Mouse (Mus musculus): ENCODE data around the gene Phyh. TPM values are rescaled to one million over a fixed set of nuclear protein-coding genes. Genes with fewer than 3 reads are reported as not detected.

The Phyh gene
- total RNA-seq, 2 experiments from 2014 or later, result 39.0 to 58.0 TPM

DNA sequence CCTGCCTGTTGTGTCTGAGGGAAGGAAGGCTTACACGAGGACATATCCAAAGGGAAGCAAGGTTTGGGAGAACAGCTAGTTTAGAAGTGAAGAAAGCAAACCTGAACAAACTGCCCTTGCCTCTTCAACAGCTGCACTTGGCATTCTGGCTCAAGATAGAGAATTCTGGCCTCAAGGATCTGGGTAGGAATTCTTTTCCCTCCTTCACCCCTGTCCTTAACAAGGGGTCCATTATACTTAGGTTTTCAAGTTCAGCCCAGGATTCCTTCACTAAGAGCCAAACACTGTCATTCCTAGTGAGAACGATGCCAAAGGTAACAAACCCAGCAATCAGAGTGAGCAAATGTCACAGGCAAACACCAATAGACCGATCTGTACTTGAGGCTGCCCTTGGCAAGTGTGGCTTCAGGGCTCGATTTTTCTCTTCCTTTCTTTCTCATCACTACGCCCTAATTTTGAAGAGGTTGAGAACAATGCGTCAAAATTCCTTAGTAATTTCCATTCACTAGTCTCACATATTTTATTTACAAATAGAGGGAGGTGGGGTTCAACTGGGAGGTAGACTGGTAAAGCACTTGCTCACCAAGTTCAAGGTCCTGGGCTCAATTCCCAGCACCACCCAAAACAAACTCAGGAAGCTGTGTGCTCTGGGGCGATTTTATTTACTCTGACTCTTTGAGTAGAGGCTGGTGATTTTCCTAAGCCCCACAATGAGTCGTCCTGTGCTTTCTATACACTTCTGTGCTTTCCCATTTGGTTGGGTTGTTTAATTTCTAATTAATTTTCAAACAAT lies 68.8 kb downstream of the Phyh start:
- ATAC-seq (replicated peaks; ENCODE audit: poor library complexity, severe bottlenecking), result no peak

Other genes with a start within 250 kb of the Phyh start
- not detected in 2 replicates for gene Bend7, start 201.2 kb upstream of the Phyh start, total RNA-seq (2014; fragmentation: Nextera tagmentation)
- gene Bend7, start 201.2 kb upstream of the Phyh start, total RNA-seq (2017), result not detected in 2 replicates
- gene Sephs1, start 37.5 kb upstream of the Phyh start, total RNA-seq (2014; fragmentation: Nextera tagmentation), result 37.5 and 40.6 TPM in 2 replicates
- gene Sephs1, start 37.5 kb upstream of the Phyh start, total RNA-seq (2017), result 40.8 and 51.7 TPM in 2 replicates
- not detected in 2 replicates for gene Ucma, start 57.1 kb downstream of the Phyh start, total RNA-seq (2014; fragmentation: Nextera tagmentation)
- gene Ucma, start 57.1 kb downstream of the Phyh start, total RNA-seq (2017), result not detected in 2 replicates
- 71.2 and 82.0 TPM in 2 replicates for gene Mcm10, start 93.8 kb downstream of the Phyh start, total RNA-seq (2014; fragmentation: Nextera tagmentation)
- 74.6 and 98.7 TPM in 2 replicates for gene Mcm10, start 93.8 kb downstream of the Phyh start, total RNA-seq (2017)
- 0.68 and 4.2 TPM in 2 replicates for gene Optn, start 145.0 kb downstream of the Phyh start, total RNA-seq (2014; fragmentation: Nextera tagmentation)
- gene Optn, start 145.0 kb downstream of the Phyh start, total RNA-seq (2017), result 3.7 and 7.2 TPM in 2 replicates
- not detected in 2 replicates for gene Ccdc3, start 218.8 kb downstream of the Phyh start, total RNA-seq (2014; fragmentation: Nextera tagmentation)
- gene Ccdc3, start 218.8 kb downstream of the Phyh start, total RNA-seq (2017), result not detected in 2 replicates

Measured in granulocyte monocyte progenitor cell, adult 5-6 weeks (primary cell).